Mouse (Mus musculus): ENCODE measurements around the gene Crygs. TPM values are rescaled to one million over a fixed set of nuclear protein-coding genes. Genes with fewer than 3 reads are reported as not detected.

Crygs gene
- not detected in 2 replicates for polyA plus RNA-seq (2015; fragmentation: Nextera tagmentation; extraction: Ambion mirVana)

DNA sequence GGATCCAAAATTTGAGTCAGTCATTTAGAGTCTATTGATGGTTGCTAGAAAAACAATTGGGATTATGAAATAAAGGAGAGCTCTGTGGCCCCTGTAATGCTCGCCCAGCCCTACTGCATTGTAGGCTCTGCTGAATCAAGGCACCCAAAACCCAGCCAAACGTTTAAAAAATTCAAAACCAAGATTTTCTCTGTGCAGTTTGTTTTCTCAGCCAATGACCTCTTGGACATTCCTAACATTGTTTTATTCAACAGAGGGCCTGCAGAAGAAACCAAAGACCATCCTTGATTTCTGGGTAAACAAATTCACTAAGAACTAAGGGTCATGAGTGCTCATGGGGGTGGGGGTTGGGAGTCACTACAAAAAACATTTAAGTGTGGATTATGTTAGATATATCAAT is at the start of gene Crygs:
Gene Crygs, minus strand, starts transcription at position 101 of the 400 bp plus-strand sequence.
- Histone ChIP-seq H3K9me3 (no peaks in the 10 kb centered on the region), H3K4me3 (no peak within 1 kb of the TSS), H3K27me3 (peaks cover 16% of the 10 kb centered on the region), H3K27ac (replicated peaks) (no peak within 1 kb of the TSS), H3K4me2 (no peak within 1 kb of the TSS), H3K36me3 (no peaks in the 10 kb centered on the region), H3K4me1 (replicated peaks) (peaks cover 4% of the 10 kb centered on the region; the same call in 1 of the 2 replicates), H3K9ac (no peak within 1 kb of the TSS)
- WGBS, result 71% methylated on average over 2 of the region's 2 CpGs
- no peak for ATAC-seq (ENCODE audit: low FRiP score, low read depth)

DNA sequence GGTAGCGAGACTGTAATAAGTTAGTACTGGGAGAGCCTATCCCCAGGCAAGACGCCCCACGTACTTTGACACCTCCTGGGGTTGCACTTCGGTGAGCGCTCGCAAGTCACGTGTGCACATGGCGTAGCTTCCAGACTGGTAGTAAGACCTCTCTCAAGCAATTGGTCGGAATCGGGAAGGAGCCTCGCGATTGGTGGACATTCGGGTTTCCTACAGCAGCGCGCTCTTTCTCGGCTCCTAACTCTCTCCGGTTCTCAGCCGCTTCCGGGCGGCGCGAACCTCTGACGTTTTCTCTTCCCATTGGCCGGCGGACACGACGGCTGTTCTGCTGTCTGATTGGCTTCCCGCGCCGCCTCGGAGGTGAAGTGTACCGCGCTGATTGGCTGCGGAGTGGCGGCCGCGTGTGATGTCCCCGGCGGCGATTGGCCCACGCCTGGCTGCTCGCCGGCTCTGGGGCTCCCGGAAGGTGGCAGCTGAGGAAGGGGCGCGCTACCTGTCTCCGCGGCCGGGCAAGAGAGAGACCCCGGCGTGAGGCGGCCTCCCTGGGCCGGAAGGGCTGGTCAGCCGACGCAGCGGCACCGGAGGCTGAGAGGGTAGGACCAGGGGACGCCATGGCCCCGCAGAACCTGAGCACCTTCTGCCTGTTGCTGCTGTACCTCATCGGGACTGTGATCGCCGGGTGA is 46.2 kb upstream of the Crygs start, which contains the start of the genes Tbccd1 and Dnajb11:
Gene Tbccd1, minus strand, starts transcription at position 239 of the 683 bp plus-strand sequence.
Gene Dnajb11, plus strand, starts transcription at position 415 of the 683 bp plus-strand sequence.
- H3K27me3 ChIP-seq, result no peaks in the 10 kb centered on the region
- H3K36me3 ChIP-seq, result peaks cover 8% of the 10 kb centered on the region; the same call in 1 of the 2 replicates
- H3K9ac ChIP-seq, result peak within 1 kb of the TSS; percentile 82
- peaks cover 20% of the 10 kb centered on the region for H3K4me1 ChIP-seq (replicated peaks)
- H3K4me3 ChIP-seq, result peak within 1 kb of the TSS; percentile 89
- WGBS, result under 1% methylated on average over 62 of the region's 62 CpGs
- H3K27ac ChIP-seq (replicated peaks), result peak within 1 kb of the TSS; percentile 77
- peak within 1 kb of the TSS; percentile 83 for H3K4me2 ChIP-seq
- ATAC-seq (ENCODE audit: low FRiP score, low read depth), result peak; percentile 99
- no peaks in the 10 kb centered on the region for H3K9me3 ChIP-seq

- Histone ChIP-seq H3K36me3 (0 out of 2 replicates have a peak, but pooled peaks cover 5% of the 10 kb centered on the region), H3K4me1 (replicated peaks) (peaks cover 20% of the 10 kb centered on the region), H3K27me3 (no peaks in the 10 kb centered on the region), H3K9ac (peak overlapping the region; percentile 62), H3K9me3 (no peaks in the 10 kb centered on the region), H3K4me3 (peak overlapping the region; percentile 89), H3K4me2 (peak overlapping the region; percentile 76), H3K27ac (replicated peaks) (peak overlapping the region; percentile 77)
- 21% methylated on average over 9 of the region's 9 CpGs for WGBS
- ATAC-seq (ENCODE audit: low FRiP score, low read depth), result no peak
Observed at GRCm38 (mm10) chr16:22856773-22857172, 45.4 kb upstream of the Crygs start.

DNA sequence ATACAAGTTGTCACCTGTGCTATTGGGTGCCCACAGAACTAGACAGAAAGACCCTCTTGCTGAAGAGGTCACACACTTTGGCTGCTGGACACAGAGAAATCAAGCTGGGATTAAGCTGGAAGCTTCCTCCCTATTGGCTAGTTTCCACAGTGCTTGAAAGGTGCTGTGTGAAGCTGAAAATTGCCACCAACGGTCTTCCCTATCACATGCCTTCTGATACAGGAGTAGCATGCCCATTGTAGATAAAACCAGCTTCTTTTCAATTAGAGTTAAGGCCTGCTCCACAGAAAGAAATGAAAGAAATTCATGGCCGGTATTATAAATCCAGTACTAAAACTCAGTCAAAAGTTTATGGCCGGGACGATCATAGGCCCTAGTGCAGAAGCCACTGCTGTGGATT is 41.3 kb upstream of the Crygs start:
- Histone ChIP-seq H3K4me3 (no peak overlapping the region), H3K9ac (no peak overlapping the region), H3K27ac (replicated peaks) (no peak overlapping the region), H3K27me3 (no peaks in the 10 kb centered on the region), H3K4me1 (replicated peaks) (peaks cover 13% of the 10 kb centered on the region), H3K9me3 (no peaks in the 10 kb centered on the region), H3K36me3 (no peaks in the 10 kb centered on the region), H3K4me2 (no peak overlapping the region)
- WGBS, result 97% methylated on average over 4 of the region's 4 CpGs
- ATAC-seq (ENCODE audit: low FRiP score, low read depth), result no peak

DNA sequence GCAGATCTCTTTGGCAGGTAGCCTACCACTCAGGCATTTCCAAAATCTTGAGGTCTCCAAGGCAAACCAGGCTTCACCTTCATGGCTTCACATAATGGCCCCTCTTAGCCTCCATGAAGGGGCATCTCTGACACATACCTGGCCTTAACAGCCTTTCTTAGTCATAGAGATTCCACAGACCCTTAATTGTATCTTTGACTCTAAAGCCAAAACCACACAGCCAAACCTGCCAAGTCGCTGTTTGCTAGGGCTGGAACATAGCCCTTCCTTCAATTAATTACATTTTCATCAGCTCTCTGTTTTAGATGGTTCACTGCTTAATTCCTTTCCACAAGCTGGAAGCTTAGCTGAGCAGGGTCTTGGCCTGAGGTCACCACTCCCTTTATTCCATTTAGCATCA is 37.0 kb upstream of the Crygs start:
- H3K27me3 ChIP-seq, result no peaks in the 10 kb centered on the region
- peaks cover 10% of the 10 kb centered on the region for H3K4me1 ChIP-seq (replicated peaks)
- H3K27ac ChIP-seq (replicated peaks), result no peak overlapping the region
- H3K9me3 ChIP-seq, result no peaks in the 10 kb centered on the region
- no peak overlapping the region for H3K4me2 ChIP-seq
- 96% methylated on average over 1 of the region's 1 CpGs for WGBS
- H3K4me3 ChIP-seq, result no peak overlapping the region
- no peaks in the 10 kb centered on the region for H3K36me3 ChIP-seq
- no peak overlapping the region for H3K9ac ChIP-seq
- no peak for ATAC-seq (ENCODE audit: low FRiP score, low read depth)

- H3K4me3 ChIP-seq, result no peak overlapping the region
- ATAC-seq (ENCODE audit: low FRiP score, low read depth), result no peak
- WGBS, result 89% methylated on average over 1 of the region's 1 CpGs
Observed at GRCm38 (mm10) chr16:22847686-22848085, 36.3 kb upstream of the Crygs start.

GRCm38 (mm10) chr16:22845481-22845880 is 34.1 kb upstream of the Crygs start:
- Histone ChIP-seq H3K27ac (replicated peaks) (no peak overlapping the region), H3K36me3 (no peaks in the 10 kb centered on the region), H3K27me3 (no peaks in the 10 kb centered on the region), H3K4me3 (no peak overlapping the region), H3K4me1 (replicated peaks) (peaks cover 10% of the 10 kb centered on the region), H3K4me2 (no peak overlapping the region), H3K9ac (no peak overlapping the region), H3K9me3 (no peaks in the 10 kb centered on the region)
- no peak for ATAC-seq (ENCODE audit: low FRiP score, low read depth)
- 87% methylated on average over 4 of the region's 4 CpGs for WGBS

More at GRCm38 (mm10) chr16:22847686-22848085, 36.3 kb upstream of the Crygs start:
- Histone ChIP-seq H3K4me2 (no peak overlapping the region), H3K36me3 (no peaks in the 10 kb centered on the region), H3K9ac (no peak overlapping the region), H3K9me3 (no peaks in the 10 kb centered on the region), H3K27me3 (no peaks in the 10 kb centered on the region), H3K27ac (replicated peaks) (no peak overlapping the region), H3K4me1 (replicated peaks) (peaks cover 10% of the 10 kb centered on the region)

DNA sequence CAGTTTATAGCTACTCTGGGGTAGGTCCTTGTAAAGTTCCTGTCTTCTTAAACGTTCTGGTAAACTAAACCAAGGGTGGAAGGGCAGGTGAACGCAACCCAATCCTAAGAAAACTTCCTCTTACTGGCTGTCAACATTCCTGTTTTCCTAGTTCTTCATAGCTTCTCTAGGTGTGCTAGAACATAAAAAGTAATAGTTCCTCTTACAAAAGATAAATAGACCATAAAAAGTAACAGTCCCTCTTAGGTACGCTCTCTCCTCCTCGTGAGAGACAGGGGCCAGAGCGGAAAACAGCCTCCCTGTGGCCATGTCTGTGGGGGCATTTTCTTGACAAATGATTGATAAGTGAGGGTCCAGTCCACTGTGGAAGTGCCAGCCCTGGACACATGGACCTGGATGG is 33.5 kb upstream of the Crygs start:
- WGBS, result 67% methylated on average over 5 of the region's 5 CpGs
- no peaks in the 10 kb centered on the region for H3K36me3 ChIP-seq
- ATAC-seq (ENCODE audit: low FRiP score, low read depth), result no peak

GRCm38 (mm10) chr16:22844061-22844801 is 32.9 kb upstream of the Crygs start:
- no peaks in the 10 kb centered on the region for H3K36me3 ChIP-seq
- H3K27ac ChIP-seq (replicated peaks), result peak overlapping the region; percentile 67
- 5% methylated on average over 26 of the region's 26 CpGs for WGBS
- peak overlapping the region; percentile 94 for H3K4me2 ChIP-seq
- H3K4me3 ChIP-seq, result peak overlapping the region; percentile 61
- H3K9me3 ChIP-seq, result no peaks in the 10 kb centered on the region
- peaks cover 10% of the 10 kb centered on the region for H3K4me1 ChIP-seq (replicated peaks)
- peak overlapping the region; percentile 76 for H3K9ac ChIP-seq
- peak; percentile 97 for ATAC-seq (ENCODE audit: low FRiP score, low read depth)
- H3K27me3 ChIP-seq, result no peaks in the 10 kb centered on the region

More for the DNA sequence above, 33.5 kb upstream of the Crygs start:
- Histone ChIP-seq H3K4me3 (peak overlapping the region; percentile 61), H3K4me2 (peak overlapping the region; percentile 94), H3K9me3 (no peaks in the 10 kb centered on the region), H3K4me1 (replicated peaks) (peaks cover 10% of the 10 kb centered on the region), H3K9ac (peak overlapping the region; percentile 76), H3K27ac (replicated peaks) (peak overlapping the region; percentile 67; the same call in 1 of the 2 replicates), H3K27me3 (no peaks in the 10 kb centered on the region)

GRCm38 (mm10) chr16:22842871-22843270 is 31.5 kb upstream of the Crygs start:
- Histone ChIP-seq H3K4me3 (no peak overlapping the region), H3K4me1 (replicated peaks) (peaks cover 10% of the 10 kb centered on the region), H3K4me2 (no peak overlapping the region), H3K27ac (replicated peaks) (no peak overlapping the region), H3K27me3 (no peaks in the 10 kb centered on the region), H3K9ac (no peak overlapping the region), H3K36me3 (0 out of 2 replicates have a peak, but pooled peaks cover 3% of the 10 kb centered on the region), H3K9me3 (no peaks in the 10 kb centered on the region)
- 98% methylated on average over 5 of the region's 5 CpGs for WGBS
- ATAC-seq (ENCODE audit: low FRiP score, low read depth), result no peak

- no peak overlapping the region for H3K4me3 ChIP-seq
- H3K27me3 ChIP-seq, result no peaks in the 10 kb centered on the region
- H3K9me3 ChIP-seq, result no peaks in the 10 kb centered on the region
- 0 out of 2 replicates have a peak, but pooled peaks cover 3% of the 10 kb centered on the region for H3K36me3 ChIP-seq
- ATAC-seq (ENCODE audit: low FRiP score, low read depth), result no peak
- no peak overlapping the region for H3K9ac ChIP-seq
- 92% methylated on average over 3 of the region's 3 CpGs for WGBS
- no peak overlapping the region for H3K4me2 ChIP-seq
- H3K4me1 ChIP-seq (replicated peaks), result no peaks in the 10 kb centered on the region; the same call in 1 of the 2 replicates
- H3K27ac ChIP-seq (replicated peaks), result no peak overlapping the region
Observed at GRCm38 (mm10) chr16:22839146-22839857, 27.9 kb upstream of the Crygs start.

Measured in hindbrain, embryonic 15.5 days (tissue).